Mouse (Mus musculus): Measurements from ENCODE around the gene Scgb1b29.
"Not testable (repeated sequence)": the region's sequence is repeated elsewhere in the genome, so short reads cannot be mapped to it uniquely, and the experiment has no call there.

The Scgb1b29 gene

DNA sequence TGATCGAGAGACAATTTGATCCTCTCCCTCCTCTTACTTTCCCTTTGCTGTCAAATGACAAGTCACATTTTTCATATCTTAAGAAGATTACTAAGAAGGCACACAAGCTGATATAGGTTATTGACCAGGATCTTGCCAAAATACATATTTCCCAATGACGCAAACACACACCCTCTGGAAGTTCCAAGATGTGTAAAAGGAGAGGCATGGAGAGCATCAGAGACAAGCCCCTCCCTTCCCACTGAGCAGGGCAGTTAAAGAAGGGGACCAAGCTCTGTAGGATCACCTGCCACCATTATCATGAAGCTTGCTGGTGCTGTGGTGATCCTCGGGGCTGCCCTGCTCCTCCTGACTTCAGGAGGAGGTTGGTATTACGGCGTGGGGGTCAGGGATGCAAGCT is at the start of gene Scgb1b29:
TSS of gene Scgb1b29 (plus strand) at position 301 of the 400 bp plus-strand sequence.
- DNase-seq (ENCODE audit: low read depth, low spot score) = not testable (repeated sequence)

DNA sequence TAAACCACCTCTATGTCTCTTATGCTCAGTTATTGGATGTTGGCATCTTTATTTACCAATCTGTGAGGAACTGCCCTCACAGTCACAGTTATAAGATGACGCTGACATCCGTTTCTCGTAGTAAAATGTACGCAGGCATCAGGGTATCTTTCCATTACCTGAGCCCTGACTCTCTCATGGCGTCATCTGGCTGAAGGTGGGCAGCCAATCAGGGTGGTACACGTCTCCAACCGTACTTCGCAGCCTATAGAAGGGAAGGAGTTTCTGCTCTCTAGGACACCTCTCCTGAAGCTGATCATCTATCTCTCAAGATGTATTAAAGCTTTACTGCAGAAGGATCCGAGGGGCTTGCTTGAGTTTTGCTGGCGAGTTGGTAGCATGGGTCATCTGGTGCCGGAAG is 12.7 kb upstream of the Scgb1b29 start:
- not testable (repeated sequence) for DNase-seq (ENCODE audit: low read depth, low spot score)
